ENCODE assay signal across 8 mouse cellular contexts in the genomic region with DNA sequence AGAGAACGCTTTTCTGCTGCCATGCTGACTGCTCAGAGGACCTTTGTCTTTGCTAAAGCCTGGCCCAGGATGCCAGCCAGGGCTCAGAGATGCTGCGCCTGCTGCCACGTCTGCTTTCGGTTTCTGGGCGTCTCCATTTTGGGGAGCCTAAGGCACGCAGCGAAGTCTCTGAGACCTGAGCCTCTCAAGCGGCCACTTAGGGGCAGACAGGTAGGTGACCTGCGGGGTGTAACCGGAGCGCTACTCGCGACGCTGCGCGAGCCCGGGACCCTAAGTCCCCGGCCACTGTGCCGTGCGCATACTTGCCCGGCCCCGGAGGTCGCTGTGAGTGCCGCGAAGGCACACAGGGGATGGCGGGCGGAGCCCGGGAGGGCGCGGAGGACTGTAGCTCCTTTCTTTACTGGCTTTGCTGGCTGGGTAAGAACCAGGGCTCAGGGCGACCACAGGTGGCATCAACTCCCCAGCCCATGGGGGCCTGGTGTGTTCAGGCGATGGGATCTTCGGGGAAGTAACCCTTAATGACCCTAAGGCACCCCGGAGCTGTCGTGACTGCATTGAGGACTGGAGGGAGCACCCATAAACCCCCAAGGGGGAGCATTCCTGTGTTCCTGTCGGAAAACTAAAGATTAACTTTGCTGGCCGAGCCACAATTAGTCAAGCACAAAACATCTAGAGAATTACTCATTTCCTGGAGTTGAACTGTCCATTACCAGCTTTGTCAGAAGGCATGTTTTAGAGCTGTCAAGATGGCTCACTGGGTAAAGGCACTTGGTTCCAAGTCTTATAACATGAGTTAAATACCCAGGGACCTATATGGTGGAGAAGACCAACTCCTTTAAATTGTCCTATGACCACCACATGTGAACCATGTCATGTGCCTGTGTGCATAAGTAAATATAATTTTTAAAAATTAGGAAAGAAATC. TPM values are rescaled to one million over a fixed set of nuclear protein-coding genes. Genes with fewer than 3 reads are reported as not detected.
DNase-seq lines count a peak whose midpoint lies in the region; ATAC-seq and TF ChIP-seq lines count a peak whose summit lies in the region.

No protein-coding gene starts in this region.

- no peaks in the 10 kb centered on the region for H3K27me3 ChIP-seq in Patski
- no peaks in the 10 kb centered on the region for H3K27me3 ChIP-seq in hindbrain, embryonic 13.5 days

- H3K79me2 ChIP-seq in macrophage (ENCODE audit: inconsistent target), result no peaks in the 10 kb centered on the region

- no peaks in the 10 kb centered on the region for H3K36me3 ChIP-seq in hindbrain, embryonic 13.5 days
- H3K36me3 ChIP-seq in macrophage (ENCODE audit: inconsistent target), result no peaks in the 10 kb centered on the region

- 2% methylated on average over 37 of the region's 37 CpGs for WGBS in hindbrain, embryonic 13.5 days
- under 1% methylated on average over 34 of the region's 37 CpGs for WGBS in macrophage (ENCODE audit: missing documents)

- no peaks in the 10 kb centered on the region; the same call in 1 of the 2 replicates for H3K4me1 ChIP-seq in hindbrain, embryonic 13.5 days (replicated peaks)

- peak overlapping the region; percentile 79 for H3K4me2 ChIP-seq in hindbrain, embryonic 13.5 days

- no peak for TF ChIP-seq CTCF in Patski (IDR thresholded peaks at IDR 0.05)

- H3K9me3 ChIP-seq in hindbrain, embryonic 13.5 days, result no peaks in the 10 kb centered on the region

- peak; percentile 53 for DNase-seq in Patski (ENCODE audit: low read depth, low spot score)
- DNase-seq in cerebellum, postnatal 14 days, result peak; percentile 61 to 70
- peak; percentile 15 to 36 for DNase-seq in frontal cortex, postnatal 25 days (ENCODE audit: low spot score in 2 of 2)
- peak; percentile 42 to 51 for DNase-seq in left cerebral cortex, adult 18-20 months (ENCODE audit: low spot score in 2 of 2)
- DNase-seq in right cerebral cortex, adult 18-20 months, result peak; percentile 30
- DNase-seq in urinary bladder, postnatal 14 days (ENCODE audit: low spot score), result peak; percentile 64

- H3K9ac ChIP-seq in hindbrain, embryonic 13.5 days, result peak overlapping the region; percentile 79

- in situ Hi-C loops in Patski (cut with MboI; ENCODE audit: low pct_unique_long_range_greater_than_20kb), result loop anchor here (5.0 kb wide), 1 partner anchor 55 kb away; no protein-coding TSS in a partner anchor

- POLR2A ChIA-PET in Patski (lab: Charles Lee), result interaction anchor here (1.0 kb wide), 1 partner anchor 59 kb away, joined by 4 read pairs; the partner anchor contains the start of gene Cflar

- ATAC-seq in Patski, result peak; percentile 77
- ATAC-seq in hindbrain, embryonic 13.5 days (ENCODE audit: low FRiP score), result peak; percentile 77

- H3K4me3 ChIP-seq in hindbrain, embryonic 13.5 days, result peak overlapping the region; percentile 57
- H3K4me3 ChIP-seq in macrophage (ENCODE audit: inconsistent target), result peak overlapping the region; percentile 52

- H3K27ac ChIP-seq in hindbrain, embryonic 13.5 days, result no peak overlapping the region
- H3K27ac ChIP-seq in macrophage, result peak overlapping the region; percentile 63

- CTCF ChIA-PET in Patski (lab: Charles Lee), result interaction anchor here (1.3 kb wide), 1 partner anchor 13 kb away, joined by 3 read pairs; no protein-coding TSS in a partner anchor

RNA-seq across cellular contexts. Expression of gene Als2cr12, which starts 43.0 kb away (rescaled TPM):
- polyA plus RNA-seq in Patski (2021) (0.24 TPM), macrophage (2018) (not detected in 3 replicates)
- not detected in 2 replicates for polyA plus RNA-seq in hindbrain, embryonic 13.5 days (2015; fragmentation: Nextera tagmentation; extraction: Ambion mirVana)
- not detected for total RNA-seq in left cerebral cortex, adult 18-20 months (2021)
- not detected for total RNA-seq in macrophage (2018; cell fraction: chromatin; rRNA removed)
- total RNA-seq in macrophage (2018; cell fraction: cytosol; rRNA removed), result not detected
- total RNA-seq in macrophage (2018; cell fraction: nucleus; rRNA removed), result not detected

RNA-seq across cellular contexts. Expression of gene Cflar, which starts 58.6 kb away (rescaled TPM):
- polyA plus RNA-seq in Patski (2021), result 73.1 TPM
- polyA plus RNA-seq in hindbrain, embryonic 13.5 days (2015; fragmentation: Nextera tagmentation; extraction: Ambion mirVana), result 16.5 and 17.2 TPM in 2 replicates
- total RNA-seq in left cerebral cortex, adult 18-20 months (2021), result 10 to 100 TPM; 25.9 to 29.6 TPM
- total RNA-seq in macrophage (2018; cell fraction: chromatin; rRNA removed), result 1,000 to 10,000 TPM in 14 of 26 experiments, 100 to 1,000 TPM in 12; 263 to 1,825 (median 1,068) TPM
- total RNA-seq in macrophage (2018; cell fraction: cytosol; rRNA removed), result 100 to 1,000 TPM in 22 of 26 experiments, 10 to 100 TPM in 4; 87.0 to 559 (median 288) TPM
- 1,000 to 10,000 TPM in 17 of 26 experiments, 100 to 1,000 TPM in 9; 365 to 1,587 (median 1,196) TPM for total RNA-seq in macrophage (2018; cell fraction: nucleus; rRNA removed)
- 53.3 to 68.2 TPM (median 67.9 TPM) in 3 replicates for polyA plus RNA-seq in macrophage (2018)
